Mouse (Mus musculus): ENCODE measurements around the gene Gm3286.
"Not testable (repeated sequence)": the region's sequence is repeated elsewhere in the genome, so short reads cannot be mapped to it uniquely, and the experiment has no call there.

Gm3286 gene

DNA sequence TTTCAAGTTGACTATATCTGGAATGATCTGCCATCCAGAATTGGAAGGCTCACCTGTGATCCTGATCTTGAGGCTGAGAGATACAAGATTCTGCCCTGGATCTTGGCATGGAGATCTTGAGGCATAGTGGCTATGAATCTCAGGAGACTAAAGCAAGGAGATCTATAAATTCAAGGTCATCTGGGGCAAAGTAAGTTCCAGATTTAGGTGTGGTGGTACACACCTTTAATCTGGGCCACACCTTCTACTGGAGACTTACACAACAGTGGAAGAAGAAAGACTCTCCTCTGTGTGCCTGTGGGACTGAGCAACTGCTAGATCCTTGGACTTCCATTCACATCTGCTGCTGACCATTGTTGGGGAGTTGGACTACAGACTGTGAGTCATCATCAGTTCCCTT, at the start of gene Gm3286:
Gene Gm3286, plus strand, starts transcription at position 301 of the 400 bp plus-strand sequence.
- DNase-seq (ENCODE audit: low spot score in 2 of 2), result not testable (repeated sequence)

All from thymus, postnatal 10 days (tissue).